Mouse (Mus musculus) kidney, embryonic 16.5 days (tissue): ENCODE results near the gene Snx30. TPM values are rescaled to one million over a fixed set of nuclear protein-coding genes. Genes with fewer than 3 reads are reported as not detected.

ENCODE experiments used
- ATAC-seq: fragments of 200-750 bp; cut with Nextera tagmentation; 2 replicates; pipeline ENCODE4 v1.8.0; 2017; ENCODE audit warnings: moderate TSS enrichment; ENCODE audit not compliant: low FRiP score, low TSS enrichment
- H3K27ac ChIP-seq: fragments of 300-500 bp; sonication (generic); 2 replicates; pipeline ENCODE4 v1.5.1; 2014; ENCODE audit warnings: low read length
- H3K27me3 ChIP-seq: fragments of 300-500 bp; sonication (generic); 2 replicates; pipeline ENCODE4 v1.6.1; 2014; ENCODE audit warnings: low read length, control low read depth, mixed read lengths; ENCODE audit not compliant: insufficient read depth
- H3K36me3 ChIP-seq: fragments of 300-500 bp; sonication (generic); 2 replicates; pipeline ENCODE4 v1.6.1; 2014; ENCODE audit warnings: low read length, control low read depth, mixed read lengths; ENCODE audit not compliant: insufficient read depth
- H3K4me1 ChIP-seq: fragments of 300-500 bp; sonication (generic); 2 replicates; pipeline ENCODE4 v1.6.1; 2014; ENCODE audit warnings: low read length, control low read depth, mixed read lengths; ENCODE audit not compliant: insufficient read depth
- H3K4me2 ChIP-seq: fragments of 300-500 bp; sonication (generic); replicated peaks from 2 replicates; pipeline ENCODE4 v1.6.1; 2014; ENCODE audit warnings: low read depth, low read length
- H3K4me3 ChIP-seq: fragments of 300-500 bp; sonication (generic); 2 replicates; pipeline ENCODE4 v1.5.1; 2014; ENCODE audit warnings: mild to moderate bottlenecking, low read length
- H3K9ac ChIP-seq: fragments of 300-500 bp; sonication (generic); replicated peaks from 2 replicates; pipeline ENCODE4 v1.6.1; 2014; ENCODE audit warnings: low read length
- H3K9me3 ChIP-seq: fragments of 300-500 bp; sonication (generic); 2 replicates; pipeline ENCODE4 v1.6.1; 2016; ENCODE audit warnings: low read length, control low read depth
- WGBS: fragments of 180-500 bp; shearing (Covaris S2); extraction: QIAGEN DNeasy Blood & Tissue Kit; methylation state at CpG from one replicate; pipeline ENCODE4 v1.1.7; 2014; 5-methylcytosine and 5-hydroxymethylcytosine counted together
- polyA plus RNA-seq: library from polyadenylated mRNA; unstranded; fragments of >200 nt; fragmentation: Nextera tagmentation; extraction: Ambion mirVana; gene quantifications from 2 replicates; pipeline ENCODE4 v1.2.1, GENCODE M21; 2015

The Snx30 gene
- polyA plus RNA-seq, 1 experiment from 2014 or later, result 6.6 TPM

DNA sequence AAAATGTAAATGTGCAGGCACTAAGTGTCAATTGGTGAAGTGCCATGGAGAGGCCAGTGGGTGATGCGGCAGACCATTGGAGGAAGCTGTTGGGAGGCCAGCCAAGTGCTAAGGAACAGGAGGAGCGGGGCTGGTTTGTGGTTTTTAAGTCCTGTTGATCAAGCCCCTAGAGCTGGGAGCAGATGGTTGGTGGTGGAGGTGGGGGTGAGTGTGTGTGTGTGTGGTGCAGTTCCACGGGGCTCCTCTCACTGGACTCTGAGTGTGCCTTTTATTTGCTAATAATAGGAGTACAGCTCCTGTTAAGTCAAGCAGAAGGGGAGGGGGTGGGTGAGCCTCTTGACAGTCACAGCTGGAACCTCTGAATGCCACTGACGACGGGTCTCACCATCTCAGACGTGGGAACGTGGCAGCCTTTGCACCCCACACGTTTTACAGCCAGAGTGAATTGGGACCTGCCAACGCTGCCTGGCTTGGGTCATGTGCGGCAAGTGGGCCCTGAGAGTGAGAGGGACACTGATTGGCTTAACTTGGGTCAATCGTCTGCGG lies 13.9 kb downstream of the Snx30 start:
- peaks cover 14% of the 10 kb centered on the region for H3K4me1 ChIP-seq
- no peak overlapping the region for H3K9ac ChIP-seq
- no peaks in the 10 kb centered on the region for H3K27me3 ChIP-seq
- no peak overlapping the region for H3K4me2 ChIP-seq
- no peak overlapping the region for H3K27ac ChIP-seq
- ATAC-seq, result peak; percentile 53; the same call in 1 of the 2 replicates
- H3K9me3 ChIP-seq, result no peaks in the 10 kb centered on the region
- no peak overlapping the region for H3K4me3 ChIP-seq
- no peaks in the 10 kb centered on the region for H3K36me3 ChIP-seq
- WGBS, result 36% methylated on average over 12 of the region's 12 CpGs

DNA sequence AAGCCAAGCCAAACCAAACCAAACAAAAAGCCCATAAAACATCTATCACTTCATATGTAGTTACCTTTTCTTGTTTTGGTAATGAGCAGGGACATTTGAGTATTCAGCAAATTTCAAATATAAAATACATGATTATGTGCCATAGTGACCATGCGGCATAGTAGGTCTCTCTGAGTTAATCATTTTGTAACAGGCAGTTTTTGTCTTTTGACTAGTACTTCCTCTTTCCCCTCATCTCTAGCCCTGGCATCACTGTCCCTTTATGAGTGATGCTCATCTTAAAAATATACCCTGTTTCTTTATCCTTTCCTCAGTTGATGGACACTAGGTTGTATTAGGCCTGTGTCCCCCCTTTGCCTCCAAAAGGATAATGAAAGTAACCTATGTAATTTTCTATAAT lies 15.9 kb downstream of the Snx30 start:
- Histone ChIP-seq H3K9me3 (no peaks in the 10 kb centered on the region), H3K4me1 (peaks cover 14% of the 10 kb centered on the region), H3K9ac (no peak overlapping the region), H3K4me2 (no peak overlapping the region), H3K36me3 (no peaks in the 10 kb centered on the region), H3K27ac (no peak overlapping the region), H3K4me3 (no peak overlapping the region), H3K27me3 (no peaks in the 10 kb centered on the region)
- WGBS, result 100% methylated on average over 1 of the region's 1 CpGs
- no peak for ATAC-seq

GRCm38 (mm10) chr4:59822119-59822518 lies 16.5 kb downstream of the Snx30 start:
- Histone ChIP-seq H3K9ac (no peak overlapping the region), H3K27me3 (no peaks in the 10 kb centered on the region), H3K4me3 (no peak overlapping the region), H3K27ac (no peak overlapping the region), H3K4me1 (peaks cover 14% of the 10 kb centered on the region), H3K9me3 (no peaks in the 10 kb centered on the region), H3K36me3 (no peaks in the 10 kb centered on the region), H3K4me2 (no peak overlapping the region)
- ATAC-seq, result no peak
- 72% methylated on average over 4 of the region's 4 CpGs for WGBS

- no peak for ATAC-seq
- no peak overlapping the region for H3K4me3 ChIP-seq
- WGBS, result 60% methylated on average over 7 of the region's 7 CpGs
These were observed 17.8 kb downstream of the Snx30 start for GRCm38 (mm10) chr4:59823470-59823869.

DNA sequence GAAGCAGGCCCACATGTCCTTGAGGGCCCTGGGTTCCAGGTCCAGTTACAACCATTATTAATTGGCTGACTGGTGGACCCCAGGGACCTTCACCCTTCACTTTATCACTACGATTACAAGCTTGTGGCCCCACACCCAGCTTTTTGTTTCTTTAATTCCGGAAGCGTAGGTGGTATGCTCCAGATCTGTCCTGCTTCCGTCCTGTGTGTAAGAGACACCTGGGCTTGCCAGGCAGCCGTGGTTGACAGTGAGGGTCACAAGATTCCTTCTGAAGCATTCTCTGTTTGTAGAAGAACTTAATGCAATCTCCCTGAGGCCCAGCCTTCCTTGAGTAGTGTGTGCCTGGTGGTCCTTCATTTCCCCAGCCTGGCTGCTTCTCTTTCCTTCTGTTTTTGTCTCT lies 19.2 kb downstream of the Snx30 start:
- no peak overlapping the region for H3K4me2 ChIP-seq
- peaks cover under 1% of the 10 kb centered on the region; the same call in 1 of the 2 replicates for H3K4me1 ChIP-seq
- H3K27ac ChIP-seq, result no peak overlapping the region
- no peak overlapping the region for H3K9ac ChIP-seq
- H3K27me3 ChIP-seq, result no peaks in the 10 kb centered on the region
- no peak overlapping the region for H3K4me3 ChIP-seq
- no peaks in the 10 kb centered on the region for H3K36me3 ChIP-seq
- no peaks in the 10 kb centered on the region for H3K9me3 ChIP-seq
- ATAC-seq, result no peak
- 93% methylated on average over 5 of the region's 5 CpGs for WGBS

More at GRCm38 (mm10) chr4:59823470-59823869, 17.8 kb downstream of the Snx30 start:
- H3K36me3 ChIP-seq, result no peaks in the 10 kb centered on the region
- H3K27ac ChIP-seq, result no peak overlapping the region
- no peak overlapping the region for H3K9ac ChIP-seq
- no peaks in the 10 kb centered on the region for H3K9me3 ChIP-seq
- H3K4me2 ChIP-seq, result no peak overlapping the region
- H3K4me1 ChIP-seq, result peaks cover 14% of the 10 kb centered on the region
- no peaks in the 10 kb centered on the region for H3K27me3 ChIP-seq

DNA sequence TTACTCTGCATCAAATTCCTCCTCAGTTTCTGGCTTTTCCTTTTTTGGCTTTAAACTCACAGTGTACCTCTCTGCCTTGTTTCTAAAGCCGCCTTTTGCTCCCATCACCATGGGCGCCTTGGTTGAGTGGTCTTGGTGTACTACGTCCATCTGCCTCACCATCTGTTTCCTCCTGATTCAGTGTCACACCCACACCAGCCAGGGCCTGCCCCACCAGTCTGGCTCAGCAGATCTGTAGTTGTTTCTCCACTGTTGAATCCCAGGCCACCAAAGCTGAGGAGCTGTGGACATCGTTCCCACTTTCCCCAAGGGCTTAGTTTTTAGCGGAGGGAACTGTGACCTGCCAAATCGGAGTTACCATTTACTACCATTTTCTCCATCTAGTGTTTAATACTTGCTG lies 20.0 kb downstream of the Snx30 start:
- WGBS, result 77% methylated on average over 6 of the region's 6 CpGs
- Histone ChIP-seq H3K9ac (no peak overlapping the region), H3K9me3 (no peaks in the 10 kb centered on the region), H3K27ac (no peak overlapping the region), H3K4me1 (no peaks in the 10 kb centered on the region), H3K4me3 (no peak overlapping the region), H3K4me2 (no peak overlapping the region), H3K36me3 (no peaks in the 10 kb centered on the region), H3K27me3 (no peaks in the 10 kb centered on the region)
- ATAC-seq, result no peak

DNA sequence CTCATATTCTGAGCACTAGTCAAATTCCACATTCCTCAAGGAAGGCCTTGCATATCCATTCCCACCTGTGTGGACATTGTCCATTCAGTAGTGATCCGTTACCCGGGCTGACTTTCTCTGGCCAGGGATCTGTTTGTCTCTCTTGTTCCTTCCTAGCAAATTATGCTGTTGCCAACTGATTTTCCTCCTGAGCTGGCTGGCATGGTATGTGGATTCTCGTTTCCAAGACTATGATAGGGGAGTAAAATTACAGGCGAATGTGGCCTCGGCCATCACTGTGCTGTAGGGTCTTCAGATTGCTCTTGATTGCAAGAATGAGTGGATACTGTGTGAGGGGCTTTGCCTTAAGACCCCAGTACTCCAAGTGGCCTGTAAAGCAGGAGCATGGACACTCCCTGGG lies 20.7 kb downstream of the Snx30 start:
- Histone ChIP-seq H3K36me3 (no peaks in the 10 kb centered on the region), H3K4me2 (no peak overlapping the region), H3K27me3 (no peaks in the 10 kb centered on the region), H3K9me3 (no peaks in the 10 kb centered on the region), H3K9ac (no peak overlapping the region), H3K27ac (no peak overlapping the region), H3K4me3 (no peak overlapping the region), H3K4me1 (no peaks in the 10 kb centered on the region)
- 91% methylated on average over 5 of the region's 5 CpGs for WGBS
- ATAC-seq, result no peak

DNA sequence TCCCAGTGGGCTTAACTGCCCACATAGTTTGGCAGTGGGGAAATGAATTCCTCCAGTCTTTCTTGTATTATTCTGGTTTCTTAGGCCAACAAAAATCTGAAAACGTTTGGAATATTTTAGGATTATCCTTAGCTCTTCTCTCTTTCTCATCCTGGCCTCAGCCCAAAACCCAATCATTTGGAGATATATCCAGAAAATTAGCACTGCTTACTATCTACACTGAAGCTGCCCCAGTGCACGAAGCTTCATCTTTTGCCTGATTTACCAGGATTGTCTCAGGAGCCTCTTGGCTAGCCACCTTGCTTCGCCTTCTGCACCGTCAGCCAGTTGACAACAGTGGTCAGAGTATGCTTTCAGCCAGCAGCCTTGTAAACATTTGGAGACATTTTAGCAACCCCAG lies 23.4 kb downstream of the Snx30 start:
- no peak overlapping the region for H3K27ac ChIP-seq
- H3K27me3 ChIP-seq, result no peaks in the 10 kb centered on the region
- H3K36me3 ChIP-seq, result no peaks in the 10 kb centered on the region
- WGBS, result 87% methylated on average over 4 of the region's 4 CpGs
- no peak for ATAC-seq
- H3K9ac ChIP-seq, result no peak overlapping the region
- no peak overlapping the region for H3K4me3 ChIP-seq
- no peak overlapping the region for H3K4me2 ChIP-seq
- no peaks in the 10 kb centered on the region for H3K4me1 ChIP-seq
- no peaks in the 10 kb centered on the region for H3K9me3 ChIP-seq

GRCm38 (mm10) chr4:59831038-59831437 lies 25.4 kb downstream of the Snx30 start:
- Histone ChIP-seq H3K27ac (no peak overlapping the region), H3K9me3 (no peaks in the 10 kb centered on the region), H3K4me3 (no peak overlapping the region), H3K27me3 (no peaks in the 10 kb centered on the region), H3K4me2 (no peak overlapping the region), H3K36me3 (no peaks in the 10 kb centered on the region), H3K9ac (no peak overlapping the region), H3K4me1 (no peaks in the 10 kb centered on the region)
- WGBS, result 81% methylated on average over 5 of the region's 5 CpGs
- ATAC-seq, result no peak

- Histone ChIP-seq H3K4me1 (no peaks in the 10 kb centered on the region), H3K9ac (no peak overlapping the region), H3K4me3 (no peak overlapping the region), H3K27me3 (no peaks in the 10 kb centered on the region), H3K27ac (no peak overlapping the region), H3K36me3 (no peaks in the 10 kb centered on the region), H3K9me3 (no peaks in the 10 kb centered on the region), H3K4me2 (no peak overlapping the region)
- ATAC-seq, result no peak
- 51% methylated on average over 6 of the region's 6 CpGs for WGBS
These were observed 27.2 kb downstream of the Snx30 start for GRCm38 (mm10) chr4:59832810-59833209.
